ENCODE assay signal across 8 mouse cellular contexts in genomic region chr6:11906890-11907268, GRCm38 (mm10). TPM values are rescaled to one million over a fixed set of nuclear protein-coding genes. Genes with fewer than 3 reads are reported as not detected.
DNase-seq lines count a peak whose midpoint lies in the region; ATAC-seq and TF ChIP-seq lines count a peak whose summit lies in the region.

No protein-coding gene starts in this region.

- no peaks in the 10 kb centered on the region for H3K27me3 ChIP-seq in E14TG2a.4 (ENCODE audit: insufficient read depth, low read length)
- H3K27me3 ChIP-seq in limb, embryonic 15.5 days: no peaks in the 10 kb centered on the region
- no peaks in the 10 kb centered on the region for H3K27me3 ChIP-seq in stomach, embryonic 14.5 days (ENCODE audit: control insufficient read depth, insufficient read depth, low read length)

- peaks cover 37% of the 10 kb centered on the region for H3K36me3 ChIP-seq in E14TG2a.4 (ENCODE audit: insufficient read depth, low read length)
- peaks cover 16% of the 10 kb centered on the region for H3K36me3 ChIP-seq in limb, embryonic 15.5 days
- H3K36me3 ChIP-seq in stomach, embryonic 14.5 days (ENCODE audit: control insufficient read depth, insufficient read depth, low read length): peaks cover 21% of the 10 kb centered on the region

- WGBS in limb, embryonic 15.5 days: 2% methylated on average over 5 of the region's 5 CpGs
- WGBS in stomach, embryonic 14.5 days: under 1% methylated on average over 5 of the region's 5 CpGs

- ATAC-seq in frontal cortex, adult (ENCODE audit: low TSS enrichment): peak; percentile 7
- ATAC-seq in erythroid progenitor cell, adult 5-6 weeks (replicated peaks; ENCODE audit: low FRiP score, poor library complexity, severe bottlenecking): peak; percentile 58
- no peak for ATAC-seq in limb, embryonic 15.5 days (ENCODE audit: insufficient number of reproducible peaks, low FRiP score, low TSS enrichment, low read depth)
- no peak for ATAC-seq in stomach, embryonic 14.5 days (ENCODE audit: insufficient number of reproducible peaks, insufficient read depth, low FRiP score, low read depth)
- ATAC-seq in cerebellum, adult (ENCODE audit: insufficient number of reproducible peaks, low FRiP score, low TSS enrichment): no peak; the same call in 1 of the 2 replicates

- TF ChIP-seq CTCF in E14TG2a.4 (conservative IDR thresholded peaks at IDR 0.05; ENCODE audit: low read length): no peak

- H3K4me2 ChIP-seq in limb, embryonic 15.5 days: peak overlapping the region; percentile 53
- H3K4me2 ChIP-seq in stomach, embryonic 14.5 days (replicated peaks; ENCODE audit: low read depth, low read length): peak overlapping the region; percentile 55

- H3K9ac ChIP-seq in limb, embryonic 15.5 days: peak overlapping the region; percentile 73
- H3K9ac ChIP-seq in stomach, embryonic 14.5 days (replicated peaks; ENCODE audit: low read depth, low read length): peak overlapping the region; percentile 88

- H3K4me3 ChIP-seq in E14TG2a.4 (replicated peaks; ENCODE audit: low read length): peak overlapping the region; percentile 95
- H3K4me3 ChIP-seq in limb, embryonic 15.5 days: peak overlapping the region; percentile 85
- peak overlapping the region; percentile 81 for H3K4me3 ChIP-seq in stomach, embryonic 14.5 days (ENCODE audit: low read depth, low read length)

- no peaks in the 10 kb centered on the region for H3K9me3 ChIP-seq in E14TG2a.4 (ENCODE audit: low read length)
- no peaks in the 10 kb centered on the region for H3K9me3 ChIP-seq in limb, embryonic 15.5 days
- no peaks in the 10 kb centered on the region for H3K9me3 ChIP-seq in stomach, embryonic 14.5 days (ENCODE audit: control insufficient read depth, low read depth, low read length)

- H3K27ac ChIP-seq in limb, embryonic 15.5 days: peak overlapping the region; percentile 87
- peak overlapping the region; percentile 83 for H3K27ac ChIP-seq in stomach, embryonic 14.5 days (ENCODE audit: low read length)

- DNase-seq in frontal cortex, postnatal 36 days (ENCODE audit: low spot score in 2 of 2): no peak
- no peak for DNase-seq in testis, postnatal 10 days (ENCODE audit: low spot score)

- H3K4me1 ChIP-seq in E14TG2a.4 (replicated peaks; ENCODE audit: low read depth, low read length): peaks cover 29% of the 10 kb centered on the region
- H3K4me1 ChIP-seq in limb, embryonic 15.5 days: peaks cover 10% of the 10 kb centered on the region
- H3K4me1 ChIP-seq in stomach, embryonic 14.5 days (ENCODE audit: control insufficient read depth, insufficient read depth, low read length): no peaks in the 10 kb centered on the region; the same call in 1 of the 2 replicates

RNA-seq across cellular contexts. Expression of gene Ndufa4, which starts 0.4 kb away (rescaled TPM):
- total RNA-seq in erythroid progenitor cell, adult 5-6 weeks (2015; ENCODE audit: low replicate concordance): 209 and 226 TPM in 2 replicates
- total RNA-seq in erythroid progenitor cell, adult 5-6 weeks (2017; ENCODE audit: low replicate concordance): 67.2 and 104 TPM in 2 replicates
- 667 and 675 TPM in 2 replicates for polyA plus RNA-seq in limb, embryonic 15.5 days (2015; fragmentation: Nextera tagmentation; extraction: Ambion mirVana)
- polyA plus RNA-seq in stomach, embryonic 14.5 days (2014; fragmentation: Nextera tagmentation; extraction: Ambion mirVana): 1,016 and 1,081 TPM in 2 replicates

RNA-seq across cellular contexts. Expression of gene Phf14, which starts 0.7 kb away (rescaled TPM):
- 36.4 and 39.0 TPM in 2 replicates for total RNA-seq in erythroid progenitor cell, adult 5-6 weeks (2015; ENCODE audit: low replicate concordance)
- total RNA-seq in erythroid progenitor cell, adult 5-6 weeks (2017; ENCODE audit: low replicate concordance): 33.7 and 44.5 TPM in 2 replicates
- polyA plus RNA-seq in limb, embryonic 15.5 days (2015; fragmentation: Nextera tagmentation; extraction: Ambion mirVana): 56.6 and 65.4 TPM in 2 replicates
- polyA plus RNA-seq in stomach, embryonic 14.5 days (2014; fragmentation: Nextera tagmentation; extraction: Ambion mirVana): 98.9 and 106 TPM in 2 replicates

Comparison
In these comparisons a context has a peak if more than half of its experiments do, and no peak if none do; other contexts are left out.
1. ATAC-seq: peak in frontal cortex, adult (single experiment) and erythroid progenitor cell, adult 5-6 weeks (single experiment); none in limb, embryonic 15.5 days (single experiment), stomach, embryonic 14.5 days (single experiment) and cerebellum, adult (single experiment).
2. Peak in every context shown above with its lines, with median percentiles within 50 percentile points of each other: H3K4me3 ChIP-seq.